Mouse (Mus musculus) stomach, postnatal 0 days (tissue): ENCODE results near the gene Itgae. TPM values are rescaled to one million over a fixed set of nuclear protein-coding genes. Genes with fewer than 3 reads are reported as not detected.

Experiments used
- ATAC-seq: fragments of 200-750 bp; cut with Nextera tagmentation; 2 replicates; pipeline ENCODE4 v1.8.0; 2017; ENCODE audit not compliant: low FRiP score, low TSS enrichment
- DNase-seq: peaks from one replicate; pipeline ENCODE4 v3.0.0-alpha.2; 2016; ENCODE audit warnings: low spot score
- H3K27ac ChIP-seq: fragments of 300-500 bp; sonication (generic); replicated peaks from 2 replicates; pipeline ENCODE4 v1.5.1; 2014; ENCODE audit warnings: mild to moderate bottlenecking, control low read depth
- H3K27me3 ChIP-seq: fragments of 300-500 bp; sonication (generic); 2 replicates; pipeline ENCODE4 v1.6.1; 2014; ENCODE audit warnings: low read length; ENCODE audit not compliant: control insufficient read depth, insufficient read depth
- H3K36me3 ChIP-seq: fragments of 300-500 bp; sonication (generic); 2 replicates; pipeline ENCODE4 v1.6.1; 2014; ENCODE audit warnings: low read length, mixed read lengths; ENCODE audit not compliant: control insufficient read depth, insufficient read depth
- H3K4me1 ChIP-seq: fragments of 300-500 bp; sonication (generic); replicated peaks from 2 replicates; pipeline ENCODE4 v1.6.1; 2014; ENCODE audit warnings: antibody characterized with exemption; ENCODE audit not compliant: control insufficient read depth, insufficient read depth
- H3K4me2 ChIP-seq: fragments of 300-500 bp; sonication (generic); replicated peaks from 2 replicates; pipeline ENCODE4 v1.6.1; 2014; ENCODE audit warnings: low read depth, mild to moderate bottlenecking, control low read depth, moderate library complexity
- H3K4me3 ChIP-seq: fragments of 300-500 bp; sonication (generic); 2 replicates; pipeline ENCODE4 v1.5.1; 2014; ENCODE audit warnings: low read depth, low read length, control low read depth
- H3K9ac ChIP-seq: fragments of 300-500 bp; sonication (generic); 2 replicates; pipeline ENCODE4 v1.6.1; 2014; ENCODE audit warnings: mild to moderate bottlenecking, low read length, control low read depth, mixed read lengths
- H3K9me3 ChIP-seq: fragments of 300-500 bp; sonication (generic); 2 replicates; pipeline ENCODE4 v1.6.1; 2016; ENCODE audit warnings: low read length; ENCODE audit not compliant: control insufficient read depth
- CTCF ChIP-seq: IDR thresholded peaks from 2 replicates; pipeline ENCODE4 v1.5.1; 2016; ENCODE audit warnings: antibody characterized with exemption, low read depth, mild to moderate bottlenecking, moderate library complexity
- EP300 ChIP-seq: optimal IDR thresholded peaks from 2 replicates; pipeline ENCODE3; 2016; ENCODE audit warnings: antibody characterized with exemption
- WGBS: fragments of 180-500 bp; shearing (Covaris S2); extraction: QIAGEN DNeasy Blood & Tissue Kit; methylation state at CpG from one replicate; pipeline ENCODE4 v1.1.7; 2014; 5-methylcytosine and 5-hydroxymethylcytosine counted together
- polyA plus RNA-seq: library from polyadenylated mRNA; unstranded; fragments of >200 nt; fragmentation: Nextera tagmentation; extraction: Ambion mirVana; gene quantifications from 2 replicates; pipeline ENCODE4 v1.2.1, GENCODE M21; 2015

Gene Itgae
- polyA plus RNA-seq, 1 experiment from 2014 or later = 0.13 TPM

GRCm38 (mm10) chr11:73160811-73161200 is 70.4 kb downstream of the Itgae start:
- DNase-seq = no peak
- TF ChIP-seq CTCF (no peak), EP300 (no peak)
- Histone ChIP-seq H3K9ac (no peak overlapping the region), H3K36me3 (no peaks in the 10 kb centered on the region), H3K4me2 (peak overlapping the region; percentile 67), H3K4me1 (no peaks in the 10 kb centered on the region; the same call in 1 of the 2 replicates), H3K4me3 (peak overlapping the region; percentile 41; the same call in 1 of the 2 replicates), H3K9me3 (no peaks in the 10 kb centered on the region), H3K27ac (no peak overlapping the region), H3K27me3 (no peaks in the 10 kb centered on the region)
- ATAC-seq = no peak
- 24% methylated on average over 6 of the region's 6 CpGs for WGBS

GRCm38 (mm10) chr11:73161616-73162015 is 71.2 kb downstream of the Itgae start:
- no peak overlapping the region for H3K4me2 ChIP-seq
- no peaks in the 10 kb centered on the region for H3K9me3 ChIP-seq
- WGBS = 79% methylated on average over 4 of the region's 4 CpGs
- no peaks in the 10 kb centered on the region for H3K36me3 ChIP-seq
- DNase-seq (no peak), ATAC-seq (no peak)
- H3K27me3 ChIP-seq = no peaks in the 10 kb centered on the region
- H3K4me1 ChIP-seq = no peaks in the 10 kb centered on the region; the same call in 1 of the 2 replicates
- TF ChIP-seq CTCF = no peak
- TF ChIP-seq EP300 = no peak
- no peak overlapping the region for H3K9ac ChIP-seq
- no peak overlapping the region for H3K27ac ChIP-seq
- no peak overlapping the region for H3K4me3 ChIP-seq

GRCm38 (mm10) chr11:73162284-73162683 is 71.9 kb downstream of the Itgae start:
- H3K36me3 ChIP-seq = no peaks in the 10 kb centered on the region
- TF ChIP-seq CTCF = no peak
- TF ChIP-seq EP300 = no peak
- H3K4me2 ChIP-seq = no peak overlapping the region
- H3K9ac ChIP-seq = no peak overlapping the region
- no peaks in the 10 kb centered on the region for H3K27me3 ChIP-seq
- H3K4me1 ChIP-seq = no peaks in the 10 kb centered on the region; the same call in 1 of the 2 replicates
- no peaks in the 10 kb centered on the region for H3K9me3 ChIP-seq
- H3K27ac ChIP-seq = no peak overlapping the region
- H3K4me3 ChIP-seq = no peak overlapping the region
- WGBS = 49% methylated on average over 5 of the region's 5 CpGs
- DNase-seq (no peak), ATAC-seq (no peak)

- DNase-seq = no peak
- Histone ChIP-seq H3K9me3 (no peaks in the 10 kb centered on the region), H3K4me2 (no peak overlapping the region), H3K36me3 (no peaks in the 10 kb centered on the region), H3K27ac (no peak overlapping the region), H3K27me3 (no peaks in the 10 kb centered on the region), H3K4me1 (peaks cover 4% of the 10 kb centered on the region), H3K4me3 (no peak overlapping the region), H3K9ac (no peak overlapping the region)
- ATAC-seq = no peak
- 84% methylated on average over 8 of the region's 8 CpGs for WGBS
- TF ChIP-seq CTCF (no peak), EP300 (no peak)
Measured at GRCm38 (mm10) chr11:73168071-73168470, 77.7 kb downstream of the Itgae start.

- Histone ChIP-seq H3K4me2 (no peak overlapping the region), H3K4me3 (no peak overlapping the region), H3K9ac (no peak overlapping the region), H3K9me3 (no peaks in the 10 kb centered on the region), H3K27ac (no peak overlapping the region), H3K27me3 (no peaks in the 10 kb centered on the region), H3K4me1 (peaks cover 4% of the 10 kb centered on the region), H3K36me3 (no peaks in the 10 kb centered on the region)
- WGBS = 77% methylated on average over 6 of the region's 6 CpGs
- DNase-seq (no peak), ATAC-seq (no peak)
- TF ChIP-seq CTCF = no peak
- TF ChIP-seq EP300 = no peak
Measured at GRCm38 (mm10) chr11:73168576-73168975, 78.2 kb downstream of the Itgae start.

- DNase-seq = peak; percentile 67
- TF ChIP-seq EP300 = no peak
- TF ChIP-seq CTCF = peak; percentile 81
- ATAC-seq = peak; percentile 23; the same call in 1 of the 2 replicates
- Histone ChIP-seq H3K36me3 (no peaks in the 10 kb centered on the region), H3K4me1 (peaks cover 4% of the 10 kb centered on the region), H3K27ac (no peak overlapping the region), H3K9ac (no peak overlapping the region), H3K4me3 (no peak overlapping the region), H3K9me3 (no peaks in the 10 kb centered on the region), H3K27me3 (no peaks in the 10 kb centered on the region), H3K4me2 (no peak overlapping the region)
- WGBS = 41% methylated on average over 4 of the region's 4 CpGs
Measured at GRCm38 (mm10) chr11:73169231-73169630, 78.8 kb downstream of the Itgae start.
